Mouse (Mus musculus): Measurements from ENCODE around the gene Naip5. TPM values are rescaled to one million over a fixed set of nuclear protein-coding genes. Genes with fewer than 3 reads are reported as not detected.
"Not testable (repeated sequence)": the region's sequence is repeated elsewhere in the genome, so short reads cannot be mapped to it uniquely, and the experiment has no call there.

Gene Naip5
- 0.16 and 0.32 TPM in 2 replicates for polyA plus RNA-seq (2015; fragmentation: Nextera tagmentation; extraction: Ambion mirVana)

DNA sequence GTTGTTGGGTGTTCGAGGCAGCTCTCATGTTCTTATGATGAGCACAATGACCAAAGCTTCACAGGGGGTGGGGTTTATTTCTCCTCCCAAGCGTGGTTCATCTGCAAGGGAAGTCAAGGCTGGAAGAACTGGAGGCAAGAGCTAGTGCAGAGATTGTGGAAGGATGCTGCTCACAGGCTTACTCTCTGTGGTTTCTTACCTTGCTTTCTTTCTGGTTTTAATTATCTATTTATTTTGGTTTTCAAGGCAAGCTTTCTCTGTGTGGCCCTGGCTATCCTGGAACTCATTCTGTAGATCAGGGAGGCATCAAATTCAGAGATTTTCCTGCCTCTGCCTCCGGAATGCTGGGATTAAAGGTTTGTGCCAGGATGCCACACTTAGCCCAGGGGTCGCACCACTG, at the start of gene Naip5:
Gene Naip5, minus strand, starts transcription at position 101 of the 400 bp plus-strand sequence.
- 68% methylated on average over 4 of the region's 4 CpGs for WGBS
- H3K9ac ChIP-seq; H3K9me3 ChIP-seq (replicated peaks); ATAC-seq (replicated peaks; ENCODE audit: insufficient number of reproducible peaks, insufficient read depth, low FRiP score, low read depth); H3K4me3 ChIP-seq; H3K27me3 ChIP-seq; H3K4me1 ChIP-seq (replicated peaks); H3K4me2 ChIP-seq; H3K27ac ChIP-seq; H3K36me3 ChIP-seq: not testable (repeated sequence)

DNA sequence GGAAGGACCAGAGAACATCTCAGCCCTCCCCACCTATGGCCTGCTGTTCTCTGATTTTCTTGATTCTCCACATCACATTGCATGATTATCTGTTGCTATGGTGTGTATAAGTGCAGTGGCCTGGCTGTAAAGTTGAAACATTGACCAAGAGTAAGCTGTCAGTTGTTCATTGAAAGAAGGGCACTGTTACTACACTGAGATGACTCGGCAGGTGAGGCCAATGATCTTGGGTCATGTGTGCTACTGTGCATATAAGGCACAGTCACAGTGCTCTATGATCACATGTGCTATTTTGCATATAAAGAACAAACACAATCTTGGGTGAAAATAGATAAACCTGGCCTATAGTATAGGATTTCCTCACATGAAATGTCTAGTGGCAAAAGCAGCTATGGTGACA, 38.5 kb upstream of the Naip5 start:
- Histone ChIP-seq H3K27me3 (no peaks in the 10 kb centered on the region), H3K4me1 (replicated peaks) (no peaks in the 10 kb centered on the region), H3K36me3 (no peaks in the 10 kb centered on the region), H3K9ac (no peak overlapping the region), H3K4me3 (no peak overlapping the region), H3K9me3 (replicated peaks) (no peaks in the 10 kb centered on the region), H3K4me2 (no peak overlapping the region), H3K27ac (no peak overlapping the region)
- WGBS = 86% methylated on average over 1 of the region's 1 CpGs
- no peak for ATAC-seq (replicated peaks; ENCODE audit: insufficient number of reproducible peaks, insufficient read depth, low FRiP score, low read depth)

DNA sequence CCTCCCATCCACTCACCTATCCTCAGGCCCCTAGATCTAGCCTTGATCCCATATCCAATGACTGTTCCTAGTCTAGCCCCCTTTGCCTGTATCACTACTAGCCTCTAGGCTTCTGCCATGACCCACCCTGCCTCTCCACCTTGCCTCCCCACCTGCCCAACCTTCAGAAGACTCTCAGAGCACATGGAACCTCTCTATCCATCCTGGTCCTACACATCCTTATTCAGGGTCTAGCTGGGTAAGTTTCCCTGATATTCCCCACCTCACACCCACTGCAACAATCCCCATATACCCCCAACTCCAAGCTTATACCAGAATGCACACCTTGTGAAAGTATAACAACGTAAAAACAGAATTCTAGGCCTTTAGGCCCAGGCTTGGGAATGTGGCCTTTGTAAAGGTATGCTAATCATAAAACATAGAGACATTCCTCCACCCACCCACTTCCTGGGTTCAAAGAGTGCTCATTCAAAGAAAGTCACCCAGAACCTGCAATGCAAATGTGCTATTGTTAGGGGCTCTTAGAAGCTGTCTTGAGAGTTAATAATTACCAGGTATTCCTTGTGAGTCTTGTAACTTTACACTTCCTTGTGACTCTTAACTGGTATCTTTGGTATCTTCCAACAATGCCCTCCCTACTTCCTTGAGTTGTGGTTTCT, 25.5 kb upstream of the Naip5 start:
- no CpG with 5 or more reads among the region's 1 CpGs for WGBS
- not testable (repeated sequence) for H3K36me3 ChIP-seq; H3K9ac ChIP-seq; H3K4me2 ChIP-seq; H3K27ac ChIP-seq; H3K27me3 ChIP-seq; H3K4me3 ChIP-seq; H3K9me3 ChIP-seq (replicated peaks); ATAC-seq (replicated peaks; ENCODE audit: insufficient number of reproducible peaks, insufficient read depth, low FRiP score, low read depth); H3K4me1 ChIP-seq (replicated peaks)

DNA sequence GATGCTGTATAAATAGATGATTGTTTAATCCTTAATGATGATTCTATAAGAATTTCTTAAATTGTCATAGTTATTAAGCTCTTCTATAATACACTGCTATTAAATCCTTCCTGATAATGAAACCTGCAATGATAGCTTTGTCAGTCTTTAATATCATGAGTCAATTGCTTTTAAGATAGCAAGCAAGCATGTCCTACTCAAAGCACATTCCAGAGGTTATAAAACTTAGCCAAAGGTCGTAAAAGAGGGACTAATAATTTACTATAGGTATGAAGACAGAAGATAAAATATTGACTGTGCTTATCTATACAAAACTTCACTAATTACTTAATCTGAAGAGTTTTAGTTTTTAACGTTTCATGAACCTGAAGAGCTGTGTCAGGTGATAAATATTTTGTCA, 10.9 kb upstream of the Naip5 start:
- H3K4me3 ChIP-seq; H3K4me1 ChIP-seq (replicated peaks); H3K4me2 ChIP-seq; ATAC-seq (replicated peaks; ENCODE audit: insufficient number of reproducible peaks, insufficient read depth, low FRiP score, low read depth); H3K9me3 ChIP-seq (replicated peaks); H3K27ac ChIP-seq; H3K36me3 ChIP-seq; H3K9ac ChIP-seq; H3K27me3 ChIP-seq: not testable (repeated sequence)
- 53% methylated on average over 2 of the region's 2 CpGs for WGBS

DNA sequence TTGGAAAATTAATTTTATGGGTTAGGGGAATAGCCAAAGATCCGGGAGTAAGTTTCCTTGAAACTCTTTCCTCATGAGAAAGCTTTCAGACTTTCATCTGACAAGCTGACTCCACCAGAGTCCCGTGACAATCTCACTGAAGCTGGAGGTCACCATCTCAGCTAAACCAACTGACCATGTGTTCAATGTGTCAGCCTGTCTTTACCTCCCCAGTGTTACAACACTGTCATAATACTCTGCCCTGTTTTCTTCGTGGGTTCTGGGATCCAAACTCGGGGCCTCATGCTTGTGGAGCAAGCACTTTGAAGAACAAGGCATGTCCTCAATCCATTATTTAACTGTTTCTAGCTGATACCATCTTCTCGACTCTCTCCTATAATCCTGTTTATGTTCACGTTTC, 9.8 kb upstream of the Naip5 start:
- H3K4me2 ChIP-seq; H3K27ac ChIP-seq; H3K4me1 ChIP-seq (replicated peaks); H3K27me3 ChIP-seq; H3K4me3 ChIP-seq; ATAC-seq (replicated peaks; ENCODE audit: insufficient number of reproducible peaks, insufficient read depth, low FRiP score, low read depth); H3K36me3 ChIP-seq; H3K9ac ChIP-seq; H3K9me3 ChIP-seq (replicated peaks): not testable (repeated sequence)
- 74% methylated on average over 6 of the region's 6 CpGs for WGBS

DNA sequence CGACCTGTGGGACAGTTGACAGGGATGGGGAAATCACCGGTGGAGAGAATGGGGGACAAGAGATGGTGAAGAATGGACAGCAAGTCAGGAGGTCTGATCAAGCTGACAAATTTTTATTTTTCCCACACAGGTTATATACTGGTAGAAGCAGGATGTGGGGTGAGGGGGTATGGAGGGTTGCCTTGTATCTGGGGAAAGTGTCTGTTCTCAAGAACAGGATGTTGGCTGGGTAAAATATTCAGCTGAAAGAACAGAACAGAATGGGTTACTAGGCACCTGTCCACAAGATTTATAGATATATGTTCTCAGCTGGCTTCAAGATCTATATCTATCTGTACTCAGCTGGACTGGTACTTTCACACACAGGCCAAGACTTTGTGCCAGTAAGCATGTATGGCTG, 5.8 kb upstream of the Naip5 start:
- H3K9me3 ChIP-seq (replicated peaks); H3K9ac ChIP-seq; H3K27ac ChIP-seq; H3K36me3 ChIP-seq; ATAC-seq (replicated peaks; ENCODE audit: insufficient number of reproducible peaks, insufficient read depth, low FRiP score, low read depth); H3K4me3 ChIP-seq; H3K27me3 ChIP-seq; H3K4me2 ChIP-seq; H3K4me1 ChIP-seq (replicated peaks): not testable (repeated sequence)
- WGBS = 75% methylated on average over 2 of the region's 2 CpGs

DNA sequence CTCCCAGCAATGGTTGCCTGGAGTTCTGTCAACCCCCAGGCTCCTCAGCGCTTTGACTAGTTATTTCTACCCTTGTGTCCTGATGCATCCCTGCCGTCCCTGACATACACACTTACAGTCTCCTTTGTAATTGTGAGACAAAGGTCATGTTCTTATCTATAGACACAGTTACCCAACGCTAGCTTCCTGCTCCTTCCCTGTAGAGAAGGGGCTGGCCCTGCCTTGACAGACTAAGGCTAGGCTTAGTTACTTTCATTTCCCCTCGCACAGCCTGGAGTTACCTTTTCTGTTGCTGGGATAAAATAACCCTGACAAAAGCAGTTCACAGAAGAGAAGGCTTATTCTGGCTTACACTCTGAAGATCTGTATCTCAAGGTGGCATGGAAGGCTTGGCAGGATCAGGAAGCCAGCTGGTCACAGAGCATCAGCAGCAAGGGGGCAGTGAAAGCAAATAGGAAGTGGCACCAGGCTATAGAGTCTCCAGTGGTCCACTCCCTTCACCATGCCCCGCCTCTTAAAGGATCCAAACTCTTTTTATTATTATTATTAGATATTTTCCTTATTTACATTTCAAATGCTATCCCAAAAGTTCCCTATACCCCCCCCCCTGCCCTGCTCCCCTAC, 885 bp upstream of the Naip5 start:
- WGBS = 67% methylated on average over 5 of the region's 5 CpGs
- H3K4me3 ChIP-seq; H3K4me1 ChIP-seq (replicated peaks); H3K9ac ChIP-seq; H3K36me3 ChIP-seq; H3K27ac ChIP-seq; ATAC-seq (replicated peaks; ENCODE audit: insufficient number of reproducible peaks, insufficient read depth, low FRiP score, low read depth); H3K27me3 ChIP-seq; H3K4me2 ChIP-seq; H3K9me3 ChIP-seq (replicated peaks): not testable (repeated sequence)

DNA sequence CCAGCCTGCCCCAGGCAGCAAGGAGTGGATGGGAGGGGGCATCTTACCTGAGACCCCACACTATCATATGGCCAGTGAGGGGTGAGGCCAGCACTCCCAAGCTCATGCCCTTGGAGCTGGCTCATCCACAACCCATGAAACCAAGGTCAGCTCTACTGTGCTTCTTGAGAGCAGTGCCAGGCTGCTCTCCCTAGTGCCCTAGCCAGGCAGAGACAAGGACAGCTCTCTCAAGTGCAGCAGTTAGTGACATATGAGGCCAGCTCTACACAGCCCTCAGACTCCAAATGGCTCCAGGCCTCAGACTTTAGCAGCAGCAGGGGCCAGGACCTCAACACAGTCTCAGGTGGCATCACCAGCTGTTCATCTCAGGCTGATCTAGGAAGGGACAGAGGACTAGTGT, 2.4 kb downstream of the Naip5 start:
- Histone ChIP-seq H3K36me3 (no peaks in the 10 kb centered on the region), H3K4me3 (no peak overlapping the region), H3K9me3 (replicated peaks) (no peaks in the 10 kb centered on the region), H3K27ac (no peak overlapping the region), H3K9ac (no peak overlapping the region), H3K4me2 (no peak overlapping the region), H3K27me3 (no peaks in the 10 kb centered on the region), H3K4me1 (replicated peaks) (no peaks in the 10 kb centered on the region)
- ATAC-seq (replicated peaks; ENCODE audit: insufficient number of reproducible peaks, insufficient read depth, low FRiP score, low read depth) = no peak

DNA sequence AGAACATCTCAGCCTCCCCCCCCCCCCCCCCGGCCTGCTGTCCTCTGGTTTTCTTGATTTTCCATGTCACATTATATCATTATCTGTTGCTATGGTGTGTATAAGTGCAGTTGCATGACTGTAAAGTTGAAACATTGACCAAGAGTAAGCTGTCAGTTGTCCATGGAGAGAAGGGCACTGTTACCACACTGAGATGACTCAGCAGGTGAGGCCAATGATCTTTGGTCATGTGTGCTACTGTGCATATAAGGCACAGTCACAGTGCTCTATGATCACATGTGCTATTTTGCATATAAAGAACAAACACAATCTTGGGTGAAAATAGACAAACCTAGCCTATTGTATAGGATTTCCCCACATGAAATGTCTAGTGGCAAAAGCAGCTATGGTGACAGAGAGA, 32.4 kb downstream of the Naip5 start:
- not testable (repeated sequence) for ATAC-seq (replicated peaks; ENCODE audit: insufficient number of reproducible peaks, insufficient read depth, low FRiP score, low read depth); H3K9me3 ChIP-seq (replicated peaks); H3K9ac ChIP-seq; H3K4me1 ChIP-seq (replicated peaks); H3K27ac ChIP-seq; H3K36me3 ChIP-seq; H3K4me3 ChIP-seq; H3K4me2 ChIP-seq; H3K27me3 ChIP-seq
- 85% methylated on average over 1 of the region's 1 CpGs for WGBS

DNA sequence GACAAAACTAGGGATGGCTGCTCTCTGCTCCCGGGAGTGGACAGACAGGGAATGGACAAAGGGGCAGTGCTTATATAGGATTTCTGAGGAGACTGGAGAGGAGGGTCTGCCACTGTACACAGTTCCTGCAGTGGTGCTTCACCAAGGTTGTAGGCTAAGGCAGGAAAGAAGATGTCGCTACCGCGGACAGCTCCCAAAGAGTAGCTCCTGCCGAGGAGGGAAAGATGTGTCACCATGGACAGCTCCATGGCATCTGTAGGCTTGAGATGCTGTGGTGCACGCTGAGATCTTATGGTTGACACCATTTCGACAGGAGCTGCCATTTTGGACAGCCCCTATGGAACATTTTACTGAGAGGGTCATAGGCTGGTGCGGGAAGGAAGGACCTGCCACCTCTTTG, 35.6 kb downstream of the Naip5 start:
- Histone ChIP-seq H3K36me3 (no peaks in the 10 kb centered on the region), H3K9ac (no peak overlapping the region), H3K4me1 (replicated peaks) (no peaks in the 10 kb centered on the region), H3K27me3 (no peaks in the 10 kb centered on the region), H3K4me3 (no peak overlapping the region), H3K9me3 (replicated peaks) (no peaks in the 10 kb centered on the region), H3K4me2 (no peak overlapping the region), H3K27ac (no peak overlapping the region)
- WGBS = 20% methylated on average over 8 of the region's 8 CpGs
- ATAC-seq (replicated peaks; ENCODE audit: insufficient number of reproducible peaks, insufficient read depth, low FRiP score, low read depth) = no peak

DNA sequence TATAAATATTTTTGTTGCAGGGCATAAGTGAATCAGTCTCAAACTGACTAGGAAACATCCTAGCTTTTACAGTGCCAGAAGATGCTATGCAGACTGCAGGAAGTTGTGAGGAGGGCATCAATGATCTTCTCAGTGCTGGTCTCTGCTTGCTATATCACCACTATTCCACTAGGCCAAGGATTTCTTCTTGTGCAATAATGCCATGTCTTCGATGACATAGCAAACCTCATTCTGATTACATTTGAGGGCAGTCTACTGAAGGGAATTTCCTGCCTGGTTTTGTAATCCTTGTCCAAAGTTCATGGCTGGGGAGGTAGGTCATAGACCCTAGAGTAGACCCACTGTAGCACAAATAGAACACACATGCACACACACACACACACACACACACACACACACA, 42.8 kb downstream of the Naip5 start:
- H3K9me3 ChIP-seq (replicated peaks) = no peaks in the 10 kb centered on the region
- WGBS = 74% methylated on average over 1 of the region's 1 CpGs
- H3K4me1 ChIP-seq (replicated peaks) = no peaks in the 10 kb centered on the region
- H3K4me3 ChIP-seq = no peak overlapping the region
- ATAC-seq (replicated peaks; ENCODE audit: insufficient number of reproducible peaks, insufficient read depth, low FRiP score, low read depth) = no peak
- H3K4me2 ChIP-seq = no peak overlapping the region
- no peak overlapping the region for H3K9ac ChIP-seq
- H3K27me3 ChIP-seq = no peaks in the 10 kb centered on the region
- no peaks in the 10 kb centered on the region for H3K36me3 ChIP-seq
- no peak overlapping the region for H3K27ac ChIP-seq

DNA sequence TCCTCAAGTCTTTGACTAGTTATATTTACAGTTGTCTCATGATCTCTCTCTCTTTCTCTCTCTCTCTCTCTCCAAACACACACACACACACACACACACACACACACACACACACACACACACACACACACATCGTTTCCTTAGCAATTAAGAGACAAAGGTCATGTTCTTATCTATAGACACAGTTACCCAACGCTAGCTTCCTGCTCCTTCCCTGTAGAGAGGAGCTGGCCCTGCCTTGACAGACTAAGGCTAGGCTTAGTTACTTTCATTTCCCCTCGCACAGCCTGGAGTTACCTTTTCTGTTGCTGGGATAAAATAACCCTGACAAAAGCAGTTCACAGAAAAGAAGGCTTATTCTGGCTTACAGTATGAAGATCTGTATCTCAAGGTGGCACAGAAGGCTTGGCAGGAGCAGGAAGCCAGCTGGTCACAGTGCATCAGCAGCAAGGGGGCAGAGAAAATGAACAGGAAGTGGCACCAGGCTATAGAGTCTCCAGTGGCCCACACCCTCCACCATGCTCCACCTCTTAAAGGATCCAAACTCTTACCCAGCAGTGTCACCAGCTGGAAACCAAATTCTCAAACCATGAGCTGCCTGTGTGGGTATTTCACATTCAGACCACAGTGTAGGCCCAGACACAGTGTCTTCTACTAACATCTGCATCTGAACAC, 44.3 kb downstream of the Naip5 start, which contains the start of gene Naip2:
Gene Naip2, minus strand, starts transcription at position 434 of the 675 bp plus-strand sequence.
- not testable (repeated sequence) for H3K9me3 ChIP-seq (replicated peaks); H3K4me1 ChIP-seq (replicated peaks); ATAC-seq (replicated peaks; ENCODE audit: insufficient number of reproducible peaks, insufficient read depth, low FRiP score, low read depth)

More for the DNA sequence above, 44.3 kb downstream of the Naip5 start, which contains the start of gene Naip2:
- not testable (repeated sequence) for H3K9ac ChIP-seq, H3K4me2 ChIP-seq, H3K27me3 ChIP-seq, H3K27ac ChIP-seq, H3K36me3 ChIP-seq, H3K4me3 ChIP-seq
- 34% methylated on average over 3 of the region's 3 CpGs for whole genome bisulfite sequencing
